Mouse (Mus musculus): ENCODE data around the gene Chrne.
A peak's percentile ranks its signal among the peaks of the same experiment; 100 is the strongest.

Gene Chrne

GRCm38 (mm10) chr11:70623053-70623742 is 4.2 kb upstream of the Chrne start:
- no peak for DNase-seq

GRCm38 (mm10) chr11:70621972-70622814 is 3.2 kb upstream of the Chrne start:
- no peak for DNase-seq

- DNase-seq = no peak
These were observed 3.4 kb downstream of the Chrne start, which contains the start of gene 4930544D05Rik for GRCm38 (mm10) chr11:70615516-70616093. 4930544D05Rik (plus strand) TSS chr11:70615848.

DNA sequence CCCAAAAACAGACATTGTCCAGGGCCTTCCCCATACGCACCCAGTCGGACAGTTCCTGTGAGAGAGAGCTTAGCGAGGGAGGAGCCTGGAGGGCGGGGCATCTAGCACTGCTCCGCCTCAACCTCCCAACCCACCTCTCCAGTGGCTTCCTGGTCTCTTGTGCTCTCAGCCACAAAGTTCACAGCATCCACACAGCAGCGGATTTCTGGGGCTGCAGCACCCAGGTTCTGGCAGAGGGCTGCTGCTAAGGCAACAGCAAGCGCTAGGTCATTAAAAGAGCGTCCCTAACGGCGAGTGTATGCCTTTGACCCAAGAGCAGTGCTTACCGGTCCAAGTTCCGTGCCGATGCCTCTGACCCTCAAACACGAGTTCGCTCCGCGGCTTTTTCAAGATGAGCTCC is 3.9 kb downstream of the Chrne start:
- no peak for DNase-seq

GRCm38 (mm10) chr11:70612505-70612904 is 6.5 kb downstream of the Chrne start:
- DNase-seq = no peak

GRCm38 (mm10) chr11:70610752-70611151 is 8.3 kb downstream of the Chrne start:
- DNase-seq = no peak

DNA sequence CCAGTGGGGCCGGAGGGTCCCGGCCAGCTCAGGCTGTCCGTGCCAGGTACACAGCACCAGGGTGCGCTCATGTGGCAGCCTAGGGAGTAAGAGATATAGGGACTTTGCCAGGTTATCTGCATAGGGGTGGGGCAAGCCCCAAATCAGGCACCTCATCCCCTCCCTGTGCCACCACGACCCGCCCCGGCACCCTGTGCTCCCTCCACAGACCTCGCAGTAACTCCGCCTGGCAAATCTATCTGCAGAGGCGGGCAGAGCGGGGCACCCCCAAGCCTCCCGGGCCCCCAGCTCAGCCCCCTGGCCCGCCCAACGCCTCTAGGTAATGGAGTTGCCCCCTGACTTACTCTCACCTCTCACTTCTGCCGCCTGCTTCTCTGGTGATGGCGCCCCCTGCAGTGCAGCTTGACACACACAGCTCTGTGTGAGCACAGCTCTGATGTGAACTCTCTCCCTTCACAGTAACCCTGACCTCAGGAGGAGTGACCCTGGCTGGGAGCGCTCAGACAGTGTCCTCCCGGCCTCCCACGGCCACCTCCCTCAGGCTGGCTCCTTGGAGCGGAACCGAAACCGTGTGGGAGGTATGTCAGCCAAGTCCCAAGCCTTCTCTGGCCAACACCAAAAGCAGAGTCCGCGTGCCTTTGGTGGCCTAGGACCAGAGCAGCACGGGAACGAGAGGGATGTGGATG is 10.5 kb downstream of the Chrne start:
- DNase-seq = no peak

GRCm38 (mm10) chr11:70607611-70608010 is 11.4 kb downstream of the Chrne start:
- DNase-seq = no peak

DNA sequence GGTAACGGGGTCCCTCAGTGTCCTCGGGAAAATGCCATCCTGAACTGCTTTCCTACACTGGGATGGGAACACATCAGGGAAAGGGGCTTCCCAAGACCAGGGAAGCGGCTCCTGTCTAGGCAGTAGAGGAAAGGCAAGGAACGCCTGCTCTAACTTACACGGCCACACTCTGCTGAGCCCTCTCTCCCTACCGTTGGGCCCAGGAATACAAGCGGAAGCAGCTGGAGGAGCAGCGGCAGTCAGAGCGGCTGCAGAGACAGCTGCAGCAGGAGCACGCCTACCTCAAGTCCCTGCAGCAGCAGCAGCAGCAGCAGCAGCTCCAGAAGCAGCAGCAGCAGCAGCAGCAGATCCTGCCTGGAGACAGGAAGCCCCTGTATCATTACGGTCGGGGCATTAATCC is 12.3 kb downstream of the Chrne start:
- DNase-seq = no peak

GRCm38 (mm10) chr11:70605024-70605566 is 13.9 kb downstream of the Chrne start:
- peak; percentile 71 for DNase-seq

DNA sequence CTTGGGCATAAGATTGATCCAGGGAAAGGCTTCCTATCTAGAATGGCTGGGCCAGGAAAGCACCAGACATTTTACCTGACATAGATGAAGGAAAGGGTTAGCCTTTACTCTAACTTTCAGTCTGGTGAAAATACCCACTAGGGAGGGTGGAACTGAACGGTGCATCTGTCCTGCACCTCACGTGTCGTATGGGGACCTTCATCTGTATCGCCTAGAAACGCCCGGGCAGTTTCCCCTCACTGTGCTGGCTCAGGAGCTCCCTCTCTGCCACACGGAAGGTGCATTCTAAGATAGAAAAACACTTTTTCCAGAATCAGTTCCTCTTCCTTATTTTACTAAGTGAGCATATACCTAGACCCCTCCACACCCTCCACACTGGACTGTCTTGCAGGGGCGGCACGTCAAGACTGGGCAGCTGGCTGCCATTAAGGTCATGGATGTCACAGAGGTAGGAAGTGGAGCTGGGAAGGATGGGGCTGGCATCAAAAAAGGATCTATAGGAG is 20.5 kb downstream of the Chrne start:
- DNase-seq = no peak

DNA sequence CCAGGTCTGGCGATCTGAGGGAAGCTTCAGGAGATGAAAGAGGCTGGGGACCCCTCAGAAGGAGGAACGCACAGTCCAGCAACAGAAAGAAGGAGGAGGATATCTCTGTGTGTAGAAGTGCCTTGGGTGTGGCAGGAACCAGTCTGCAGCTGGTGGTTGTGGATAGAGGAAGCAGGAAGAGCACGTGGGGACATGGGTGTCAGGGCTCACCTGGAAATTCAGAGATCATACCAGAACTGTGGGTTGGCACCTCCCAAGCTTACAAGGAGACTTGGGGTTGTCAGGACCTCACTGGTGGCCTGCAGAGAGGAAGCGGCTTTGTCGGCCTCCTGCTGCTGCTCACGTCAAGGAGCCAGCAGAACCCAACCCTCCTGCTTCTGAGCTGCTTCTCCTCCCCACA is 21.7 kb downstream of the Chrne start:
- no peak for DNase-seq

DNA sequence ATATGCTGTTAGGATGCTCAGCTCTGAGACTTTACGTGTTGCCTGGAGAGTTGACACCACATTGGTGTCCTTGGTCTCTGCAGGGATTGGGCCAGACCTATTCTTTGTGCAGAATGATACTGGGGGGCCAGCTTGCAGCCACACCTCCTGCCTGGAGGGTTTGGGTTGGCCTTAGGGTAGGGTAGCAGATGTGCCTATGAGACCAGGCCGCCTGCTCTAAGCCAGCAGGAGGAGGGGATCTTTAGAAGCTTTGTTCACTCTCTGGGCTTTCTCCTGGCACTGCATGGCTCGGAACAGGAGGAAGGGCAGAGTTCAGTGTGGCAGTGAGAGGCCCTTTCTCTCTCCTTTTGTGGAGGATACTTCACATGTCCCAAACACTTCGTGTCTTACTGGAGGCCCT is 22.9 kb downstream of the Chrne start:
- DNase-seq = no peak

GRCm38 (mm10) chr11:70595638-70596037 is 23.4 kb downstream of the Chrne start:
- no peak for DNase-seq

- DNase-seq = no peak
These were observed 24.6 kb downstream of the Chrne start for GRCm38 (mm10) chr11:70594253-70594989.

DNA sequence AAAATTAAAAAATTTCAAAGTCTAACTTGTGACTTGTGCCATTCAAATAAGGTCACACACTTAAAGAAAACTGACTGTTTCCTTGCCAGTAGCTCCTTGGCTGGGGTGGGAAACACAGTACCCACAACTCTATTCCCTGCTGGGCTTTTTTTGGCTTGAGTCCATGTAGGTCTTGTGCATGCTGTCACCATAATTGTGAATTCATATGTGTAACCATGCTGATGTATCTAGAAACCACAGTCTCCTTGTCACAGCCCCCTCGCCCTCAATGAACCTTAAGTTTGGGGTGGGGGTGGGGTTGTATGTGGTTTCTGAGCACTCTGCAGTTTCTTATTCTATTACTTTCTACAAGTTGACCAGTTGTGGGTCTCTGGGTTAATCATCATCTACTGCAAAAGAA is 27.3 kb downstream of the Chrne start:
- no peak for DNase-seq

DNA sequence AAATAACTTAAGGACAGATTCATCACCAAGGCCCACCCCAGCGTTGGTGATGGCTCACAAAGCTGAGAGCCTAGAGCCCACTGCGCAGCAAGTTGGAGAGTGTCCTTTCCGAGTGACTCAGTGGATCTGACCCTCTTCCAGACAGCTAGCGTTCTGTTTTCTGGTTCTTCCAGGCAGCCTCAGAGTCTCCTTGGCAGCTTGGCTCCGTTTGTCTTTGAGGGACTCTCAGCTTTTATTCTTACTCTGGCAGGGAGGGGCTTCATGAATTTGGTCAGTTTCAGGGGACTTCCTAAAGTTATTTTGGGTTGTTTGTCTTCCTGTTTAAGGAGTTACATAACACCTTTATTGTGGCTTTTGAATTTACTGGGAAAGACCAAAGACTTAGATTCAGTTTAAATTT is 32.1 kb downstream of the Chrne start:
- DNase-seq = no peak

GRCm38 (mm10) chr11:70586261-70586660 is 32.8 kb downstream of the Chrne start:
- no peak for DNase-seq

DNA sequence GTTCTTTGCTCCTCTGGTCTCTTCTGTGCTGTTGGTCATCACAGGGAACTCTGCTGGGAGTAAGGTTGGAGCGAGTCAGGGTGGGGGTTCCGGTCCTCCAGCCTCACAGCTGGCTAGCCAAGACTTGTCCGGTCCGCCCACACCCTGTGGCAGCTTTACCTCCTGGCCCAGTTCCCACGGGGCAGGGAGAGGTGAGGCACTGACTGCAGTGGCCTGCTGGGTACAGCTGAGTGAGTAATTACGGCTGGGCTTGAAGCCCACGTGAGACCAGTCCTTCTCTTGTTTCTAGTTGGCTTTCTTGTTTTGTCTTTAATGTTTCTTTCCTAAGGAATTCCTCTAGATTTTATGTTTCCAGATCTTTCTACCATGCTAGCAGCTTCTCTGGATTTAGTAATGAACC is 33.6 kb downstream of the Chrne start:
- peak; percentile 45 for DNase-seq

DNA sequence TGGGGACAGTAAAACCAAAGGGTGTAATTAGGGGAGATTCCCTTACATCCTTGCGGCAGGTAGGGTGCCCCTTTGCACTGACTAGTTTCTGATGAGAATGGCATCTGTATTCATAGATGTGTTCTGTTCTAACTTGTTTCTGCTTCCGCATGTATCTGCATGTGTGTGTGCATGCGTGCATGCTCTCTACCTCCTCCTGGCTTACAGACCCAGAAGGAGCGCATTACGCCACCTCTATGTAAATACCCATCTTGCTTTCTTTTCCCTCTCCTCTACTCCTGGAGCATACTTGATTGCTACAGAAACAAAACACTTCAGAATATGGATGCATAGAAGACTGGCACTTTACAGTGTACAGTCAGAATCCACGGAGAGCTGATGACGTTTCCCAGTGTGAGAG is 35.2 kb downstream of the Chrne start:
- no peak for DNase-seq

- DNase-seq = no peak
These were observed 35.8 kb downstream of the Chrne start for GRCm38 (mm10) chr11:70583022-70583714.
